Comparison of ENCODE assay signal across 8 mouse cellular contexts in genomic region chr7:80324043-80324815, GRCm38 (mm10). TPM values are rescaled to one million over a fixed set of nuclear protein-coding genes. Genes with fewer than 3 reads are reported as not detected.
A peak's percentile ranks its signal among the peaks of the same experiment; 100 is the strongest.
DNase-seq lines count a peak whose midpoint lies in the region; ATAC-seq lines count a peak whose summit lies in the region.

Rccd1 (minus strand) TSS chr7:80324454.

- peak within 1 kb of the TSS; percentile 33; the same call in 1 of the 2 replicates for H3K27ac ChIP-seq in hindbrain, embryonic 11.5 days (ENCODE audit: low read depth, low read length)

- peaks cover 9% of the 10 kb centered on the region; the same call in 1 of the 2 replicates for H3K36me3 ChIP-seq in hindbrain, embryonic 11.5 days (ENCODE audit: control insufficient read depth, insufficient read depth, low read length)

- H3K4me2 ChIP-seq in hindbrain, embryonic 11.5 days (replicated peaks; ENCODE audit: low read depth, low read length) = peak within 1 kb of the TSS; percentile 72

- peaks cover 3% of the 10 kb centered on the region; the same call in 1 of the 2 replicates for H3K4me1 ChIP-seq in hindbrain, embryonic 11.5 days (replicated peaks; ENCODE audit: control insufficient read depth, insufficient read depth, low read length)

- peak; percentile 97 for DNase-seq in Muller cell, postnatal 12 days (ENCODE audit: inconsistent ontology term)
- DNase-seq in cerebellum, adult 9-11 months = peak; percentile 97
- peak; percentile 93 to 96 for DNase-seq in frontal cortex, adult 2 months (ENCODE audit: extremely low spot score in 1 of 2, low spot score in 1 of 2)
- DNase-seq in hindbrain, embryonic 11.5 days (ENCODE audit: low spot score) = peak; percentile 95
- DNase-seq in layer of hippocampus, postnatal 10 days (ENCODE audit: low spot score in 2 of 2) = peak; percentile 95 to 96
- DNase-seq in lung, postnatal 10 days = peak; percentile 96
- DNase-seq in ovary, postnatal 36 days (ENCODE audit: low spot score) = peak; percentile 92
- DNase-seq in thymus, postnatal 25 days = peak; percentile 92

- peak within 1 kb of the TSS; percentile 76 for H3K9ac ChIP-seq in hindbrain, embryonic 11.5 days (ENCODE audit: low read depth, low read length)

- ATAC-seq in hindbrain, embryonic 11.5 days (ENCODE audit: low FRiP score) = peak; percentile 99

- H3K4me3 ChIP-seq in hindbrain, embryonic 11.5 days (ENCODE audit: low read depth, low read length) = peak within 1 kb of the TSS; percentile 42

- H3K27me3 ChIP-seq in hindbrain, embryonic 11.5 days (ENCODE audit: control insufficient read depth, insufficient read depth, low read length) = no peaks in the 10 kb centered on the region

- 3% methylated on average over 38 of the region's 38 CpGs for WGBS in hindbrain, embryonic 11.5 days

- H3K9me3 ChIP-seq in hindbrain, embryonic 11.5 days (ENCODE audit: control insufficient read depth, low read length) = no peaks in the 10 kb centered on the region

RNA-seq across cellular contexts. Expression of gene Rccd1, which starts in this region (rescaled TPM):
- 21.1 and 23.6 TPM in 2 replicates for polyA plus RNA-seq in frontal cortex, adult 2 months (2012; rRNA removed)
- polyA plus RNA-seq in hindbrain, embryonic 11.5 days (2014; fragmentation: Nextera tagmentation; extraction: Ambion mirVana) = 10.1 and 11.7 TPM in 2 replicates
- total RNA-seq in layer of hippocampus, postnatal 10 days (2021) = 10 to 100 TPM; 21.2 to 22.3 TPM

Comparison
In these comparisons a context has a peak if more than half of its experiments do, and no peak if none do; other contexts are left out.
1. Peak in every context shown above with its lines: DNase-seq, ATAC-seq, H3K4me3 ChIP-seq and H3K27ac ChIP-seq.